In the genomic region with DNA sequence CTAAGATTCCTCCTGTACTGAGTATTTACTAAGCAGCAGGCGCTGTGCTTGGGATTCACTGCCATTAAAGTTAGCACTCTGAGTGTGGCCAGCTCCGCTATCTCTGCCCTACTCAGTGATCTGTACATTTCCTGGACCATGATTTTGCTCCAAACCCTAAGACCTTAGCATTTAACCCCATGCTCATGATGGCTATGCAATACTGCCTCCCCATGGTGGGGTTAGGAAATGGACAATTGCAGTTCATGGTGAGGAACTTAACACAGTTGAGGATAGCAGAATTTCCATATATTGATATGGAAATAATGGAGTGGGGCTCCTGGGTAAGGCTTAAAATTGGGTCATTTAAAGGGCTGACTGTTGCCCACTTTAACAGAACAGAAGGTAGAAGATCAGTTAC, we compare ENCODE assay signal across 8 mouse cellular contexts. TPM values are rescaled to one million over a fixed set of nuclear protein-coding genes. Genes with fewer than 3 reads are reported as not detected.
DNase-seq lines count a peak whose midpoint lies in the region; ATAC-seq and TF ChIP-seq lines count a peak whose summit lies in the region.

No protein-coding gene starts in this region.

- H3K9me3 ChIP-seq in hindbrain, postnatal 0 days (ENCODE audit: low read length) = no peaks in the 10 kb centered on the region
- no peaks in the 10 kb centered on the region for H3K9me3 ChIP-seq in hindbrain, embryonic 16.5 days (ENCODE audit: control insufficient read depth, low read length)
- H3K9me3 ChIP-seq in CH12.LX (replicated peaks; ENCODE audit: low read length) = no peaks in the 10 kb centered on the region

- peak; percentile 66 for TF ChIP-seq CTCF in hindbrain, postnatal 0 days (IDR thresholded peaks at IDR 0.05; ENCODE audit: low read depth)
- peak; percentile 57 to 90 for TF ChIP-seq CTCF in CH12.LX (conservative IDR thresholded peaks at IDR 0.05 in 1 of 2, IDR thresholded peaks at IDR 0.05 in 1 of 2; ENCODE audit: low read depth in 2 of 2, low read length in 2 of 2)
- TF ChIP-seq CTCF in layer of hippocampus, adult 2 months (conservative IDR thresholded peaks at IDR 0.05) = peak; percentile 82

- no peak overlapping the region for H3K27ac ChIP-seq in hindbrain, postnatal 0 days
- H3K27ac ChIP-seq in hindbrain, embryonic 16.5 days (ENCODE audit: low read depth, low read length) = no peak overlapping the region
- H3K27ac ChIP-seq in CH12.LX (ENCODE audit: insufficient read depth, low read depth) = no peak overlapping the region
- no peak overlapping the region for H3K27ac ChIP-seq in layer of hippocampus, adult 2 months

- WGBS in hindbrain, postnatal 0 days = 91% methylated on average over 2 of the region's 2 CpGs
- 93% methylated on average over 2 of the region's 2 CpGs for WGBS in hindbrain, embryonic 16.5 days

- in situ Hi-C loops in CH12.LX (cut with MboI; ENCODE audit: low pct_ligation_motif_present, low pct_unique_long_range_greater_than_20kb, low sequenced_read_pairs) = no loop called here

- dilution Hi-C loops in CH12.LX (cut with MboI; ENCODE audit: extremely low pct_ligation_motif_present, extremely low pct_unique_long_range_greater_than_20kb, low sequenced_read_pairs) = no loop called here

- no peak overlapping the region for H3K9ac ChIP-seq in hindbrain, postnatal 0 days (replicated peaks; ENCODE audit: low read length)
- H3K9ac ChIP-seq in hindbrain, embryonic 16.5 days (ENCODE audit: low read depth, low read length) = no peak overlapping the region
- H3K9ac ChIP-seq in CH12.LX (ENCODE audit: insufficient read depth, low read depth) = no peak overlapping the region

- no peaks in the 10 kb centered on the region for H3K36me3 ChIP-seq in hindbrain, postnatal 0 days (ENCODE audit: insufficient read depth, low read length)
- H3K36me3 ChIP-seq in hindbrain, embryonic 16.5 days (ENCODE audit: control insufficient read depth, insufficient read depth, low read length) = no peaks in the 10 kb centered on the region
- no peaks in the 10 kb centered on the region for H3K36me3 ChIP-seq in CH12.LX (replicated peaks in 1 of 2; ENCODE audit: control insufficient read depth in 1 of 2, insufficient read depth in 1 of 2, low read length in 1 of 2)

- H3K27me3 ChIP-seq in hindbrain, postnatal 0 days (ENCODE audit: insufficient read depth, low read length) = no peaks in the 10 kb centered on the region
- no peaks in the 10 kb centered on the region for H3K27me3 ChIP-seq in hindbrain, embryonic 16.5 days (replicated peaks; ENCODE audit: control insufficient read depth, insufficient read depth, low read length)
- H3K27me3 ChIP-seq in CH12.LX (replicated peaks) = no peaks in the 10 kb centered on the region

- peak; percentile 20 for DNase-seq in hindbrain, postnatal 0 days (ENCODE audit: low spot score)
- peak; percentile 67 for DNase-seq in CH12.LX (ENCODE audit: extremely low read depth)
- DNase-seq in adrenal gland, postnatal 10 days = peak; percentile 59
- DNase-seq in layer of hippocampus, adult 2 months (ENCODE audit: low spot score in 2 of 2) = peak in 1 of 2 experiments; percentile 63
- DNase-seq in thymus, adult 18-20 months = peak; percentile 7 to 21
- DNase-seq in cerebellum, adult 9-10 months = no peak
- no peak for DNase-seq in left cerebral cortex, adult 11 months (ENCODE audit: low spot score)

- ATAC-seq in hindbrain, postnatal 0 days = no peak
- ATAC-seq in hindbrain, embryonic 16.5 days = no peak

- no peak overlapping the region for H3K4me3 ChIP-seq in hindbrain, postnatal 0 days (ENCODE audit: low read length)
- H3K4me3 ChIP-seq in hindbrain, embryonic 16.5 days (ENCODE audit: low read length) = no peak overlapping the region
- no peak overlapping the region for H3K4me3 ChIP-seq in CH12.LX (replicated peaks in 1 of 3; ENCODE audit: low read depth in 2 of 3, low read length in 2 of 3, poor library complexity in 1 of 3)
- no peak overlapping the region for H3K4me3 ChIP-seq in layer of hippocampus, adult 2 months

- no peaks in the 10 kb centered on the region for H3K79me2 ChIP-seq in CH12.LX (replicated peaks; ENCODE audit: control insufficient read depth, extremely low read depth, insufficient read depth, poor library complexity, severe bottlenecking)

- no peaks in the 10 kb centered on the region for H3K4me1 ChIP-seq in hindbrain, postnatal 0 days (ENCODE audit: insufficient read depth, low read length)
- no peaks in the 10 kb centered on the region for H3K4me1 ChIP-seq in hindbrain, embryonic 16.5 days (ENCODE audit: control insufficient read depth, insufficient read depth, low read depth, low read length)
- H3K4me1 ChIP-seq in CH12.LX (ENCODE audit: control insufficient read depth in 1 of 2, insufficient read depth in 2 of 2) = no peaks in the 10 kb centered on the region

- no peak for TF ChIP-seq POLR2A in CH12.LX (IDR thresholded peaks at IDR 0.05; ENCODE audit: low read depth, low read length)

- no peak for TF ChIP-seq EP300 in CH12.LX (IDR thresholded peaks at IDR 0.05; ENCODE audit: low read length)

- peak; percentile 94 for TF ChIP-seq RAD21 in CH12.LX (IDR thresholded peaks at IDR 0.05; ENCODE audit: low read depth, low read length)

- H3K4me2 ChIP-seq in hindbrain, postnatal 0 days (ENCODE audit: low read depth, low read length) = no peak overlapping the region
- no peak overlapping the region for H3K4me2 ChIP-seq in hindbrain, embryonic 16.5 days (ENCODE audit: low read length)
- H3K4me2 ChIP-seq in CH12.LX (ENCODE audit: insufficient read depth, low read depth, poor library complexity, severe bottlenecking) = no peak overlapping the region

TF ChIP-seq in CH12.LX, 34 proteins besides CTCF, POLR2A, EP300 and RAD21 (continues in another document):
- TF ChIP-seq KAT2A (IDR thresholded peaks at IDR 0.05; ENCODE audit: insufficient replicate concordance, low read length) (0 out of 2 replicates have a peak, but pooled peaks have one; percentile 18), IRF4 (IDR thresholded peaks at IDR 0.05; ENCODE audit: low read depth, low read length) (peak; percentile 27; the same call in 1 of the 2 replicates), JUN (IDR thresholded peaks at IDR 0.05; ENCODE audit: insufficient read depth, low read depth, low read length) (no peak), MYC (IDR thresholded peaks at IDR 0.05; ENCODE audit: low read depth, low read length) (0 out of 2 replicates have a peak, but pooled peaks have one; percentile 15), ZNF384 (IDR thresholded peaks at IDR 0.05; ENCODE audit: low read depth, low read length) (no peak), USF1 (IDR thresholded peaks at IDR 0.05; ENCODE audit: low read depth, low read length) (no peak), SIN3A (IDR thresholded peaks at IDR 0.05; ENCODE audit: low read length) (peak; percentile 38; the same call in 1 of the 2 replicates), NELFE (IDR thresholded peaks at IDR 0.05; ENCODE audit: low read depth, low read length) (peak; percentile 43; the same call in 1 of the 2 replicates), CHD2 (IDR thresholded peaks at IDR 0.05; ENCODE audit: low read length) (no peak), MXI1 (IDR thresholded peaks at IDR 0.05; ENCODE audit: low read depth, low read length) (no peak), POLR2AphosphoS2 (IDR thresholded peaks at IDR 0.05; ENCODE audit: low read depth, low read length) (no peak), ELF1 (IDR thresholded peaks at IDR 0.05; ENCODE audit: low read depth, low read length) (0 out of 2 replicates have a peak, but pooled peaks have one; percentile 12), E2F4 (IDR thresholded peaks at IDR 0.05; ENCODE audit: insufficient replicate concordance, low read depth, low read length) (no peak), USF2 (conservative IDR thresholded peaks at IDR 0.05; ENCODE audit: low read depth, low read length) (no peak), GABPA (IDR thresholded peaks at IDR 0.05; ENCODE audit: insufficient replicate concordance, low read depth, low read length) (no peak), JUND (conservative IDR thresholded peaks at IDR 0.05; ENCODE audit: low read depth, low read length) (0 out of 2 replicates have a peak, but pooled peaks have one; percentile 19), SMC3 (IDR thresholded peaks at IDR 0.05; ENCODE audit: low read depth, low read length) (peak; percentile 92), CHD1 (IDR thresholded peaks at IDR 0.05; ENCODE audit: low read depth, low read length) (no peak), UBTF (IDR thresholded peaks at IDR 0.05; ENCODE audit: low read depth, low read length) (no peak), BHLHE40 (IDR thresholded peaks at IDR 0.05; ENCODE audit: low read depth, low read length) (no peak), MEF2A (IDR thresholded peaks at IDR 0.05; ENCODE audit: borderline replicate concordance, low read depth, low read length) (0 out of 2 replicates have a peak, but pooled peaks have one; percentile 9), TCF12 (IDR thresholded peaks at IDR 0.05; ENCODE audit: low read depth, low read length) (no peak)

RNA-seq across cellular contexts. Expression of a gene that starts 12.2 kb away (rescaled TPM):
- 17.9 and 24.5 TPM in 2 replicates for total RNA-seq in hindbrain, postnatal 0 days (2014; rRNA removed)
- polyA plus RNA-seq in hindbrain, postnatal 0 days (2015; fragmentation: Nextera tagmentation; extraction: Ambion mirVana) = 4.0 and 4.2 TPM in 2 replicates
- polyA plus RNA-seq in hindbrain, embryonic 16.5 days (2015; fragmentation: Nextera tagmentation; extraction: Ambion mirVana) = 4.4 and 5.3 TPM in 2 replicates
- total RNA-seq in CH12.LX (2012; rRNA removed) = 0.08 and 0.21 TPM in 2 replicates
- total RNA-seq in CH12.LX (2014; rRNA removed) = 0.16 TPM in 2 replicates
- 0.23 and 0.61 TPM in 2 replicates for polyA plus RNA-seq in CH12.LX (2012; ENCODE audit: insufficient read length, low read depth)
- total RNA-seq in adrenal gland, postnatal 10 days (2021) = 10 to 100 TPM; 29.4 to 34.9 TPM
- 10 to 100 TPM in 1 of 2 experiments, 1 to 10 TPM in 1; 9.7 to 10.7 TPM for total RNA-seq in layer of hippocampus, adult 2 months (2021)

RNA-seq across cellular contexts. Expression of a gene that starts 27.4 kb away (rescaled TPM):
- total RNA-seq in hindbrain, postnatal 0 days (2014; rRNA removed) = not detected in 2 replicates
- polyA plus RNA-seq in hindbrain, postnatal 0 days (2015; fragmentation: Nextera tagmentation; extraction: Ambion mirVana) = not detected in 2 replicates
- polyA plus RNA-seq in hindbrain, embryonic 16.5 days (2015; fragmentation: Nextera tagmentation; extraction: Ambion mirVana) = not detected in 2 replicates
- total RNA-seq in CH12.LX (2012; rRNA removed) (not detected in 2 replicates), CH12.LX (2014; rRNA removed) (not detected in 2 replicates)
- not detected in 2 replicates for polyA plus RNA-seq in CH12.LX (2012; ENCODE audit: insufficient read length, low read depth)
- not detected for total RNA-seq in adrenal gland, postnatal 10 days (2021)
- total RNA-seq in layer of hippocampus, adult 2 months (2021) = not detected

RNA-seq across cellular contexts. Expression of a gene that starts 49.8 kb away (rescaled TPM):
- not detected in 2 replicates for total RNA-seq in hindbrain, postnatal 0 days (2014; rRNA removed)
- polyA plus RNA-seq in hindbrain, postnatal 0 days (2015; fragmentation: Nextera tagmentation; extraction: Ambion mirVana) = not detected in 2 replicates
- polyA plus RNA-seq in hindbrain, embryonic 16.5 days (2015; fragmentation: Nextera tagmentation; extraction: Ambion mirVana) = not detected in 2 replicates
- not detected in 2 replicates for total RNA-seq in CH12.LX (2012; rRNA removed)
- not detected in 2 replicates for total RNA-seq in CH12.LX (2014; rRNA removed)
- not detected in 2 replicates for polyA plus RNA-seq in CH12.LX (2012; ENCODE audit: insufficient read length, low read depth)
- not detected for total RNA-seq in adrenal gland, postnatal 10 days (2021)
- total RNA-seq in layer of hippocampus, adult 2 months (2021) = not detected

Comparison
In these comparisons a context has a peak if more than half of its experiments do, and no peak if none do; other contexts are left out.
1. DNase-seq: peak in hindbrain, postnatal 0 days (single experiment), CH12.LX (single experiment), adrenal gland, postnatal 10 days (single experiment) and thymus, adult 18-20 months (2 of 2); none in cerebellum, adult 9-10 months (single experiment) and left cerebral cortex, adult 11 months (single experiment).
2. RNA of a gene that starts 12.2 kb away (total RNA-seq): 29.4 to 34.9 TPM in adrenal gland, postnatal 10 days, 17.9 to 24.5 TPM in hindbrain, postnatal 0 days and 9.7 to 10.7 TPM in layer of hippocampus, adult 2 months; 0.08 to 0.21 TPM in CH12.LX; every median in the first group is over 4 times any median in the second.
3. Peak in every context shown above with its lines, with median percentiles within 50 percentile points of each other: CTCF ChIP-seq.